Mouse (Mus musculus): Measurements from ENCODE around the gene Dll3. TPM values are rescaled to one million over a fixed set of nuclear protein-coding genes. Genes with fewer than 3 reads are reported as not detected.
"Not testable (repeated sequence)": the region's sequence is repeated elsewhere in the genome, so short reads cannot be mapped to it uniquely, and the experiment has no call there.

The Dll3 gene
- polyA plus RNA-seq, 1 experiment from 2014 or later = 16.3 TPM

DNA sequence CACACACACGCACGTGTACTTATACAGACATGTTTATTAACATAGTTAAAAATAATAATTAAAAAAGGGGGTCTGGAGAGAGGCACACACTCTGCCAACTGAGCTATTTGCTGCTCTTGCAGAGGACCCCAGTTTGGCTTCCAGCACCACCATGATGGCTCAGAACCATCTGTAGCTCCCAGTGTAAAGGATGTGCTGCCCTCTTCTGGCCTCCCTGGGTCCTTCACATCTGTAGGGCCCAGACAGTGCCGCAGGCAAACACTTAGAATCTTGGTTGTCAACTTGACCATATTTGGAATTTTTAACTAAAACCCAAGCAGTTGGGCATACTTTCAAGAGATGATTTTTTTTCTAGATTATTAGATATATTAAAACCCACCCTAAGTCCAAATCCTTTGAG is 53.1 kb downstream of the Dll3 start:
- Histone ChIP-seq H3K27me3 (replicated peaks; ENCODE audit: control insufficient read depth, insufficient read depth, low read length) (no peaks in the 10 kb centered on the region), H3K4me3 (ENCODE audit: low read depth, low read length) (no peak overlapping the region), H3K9ac (ENCODE audit: low read length) (no peak overlapping the region), H3K27ac (ENCODE audit: low read depth, low read length) (no peak overlapping the region), H3K36me3 (ENCODE audit: control insufficient read depth, insufficient read depth, low read length) (no peaks in the 10 kb centered on the region), H3K9me3 (replicated peaks; ENCODE audit: control insufficient read depth, low read length) (no peaks in the 10 kb centered on the region), H3K4me2 (ENCODE audit: low read length) (no peak overlapping the region), H3K4me1 (ENCODE audit: control insufficient read depth, insufficient read depth, low read length) (no peaks in the 10 kb centered on the region)
- ATAC-seq = no peak
- WGBS = 88% methylated on average over 3 of the region's 3 CpGs
- DNase-seq (ENCODE audit: low spot score) = no peak

DNA sequence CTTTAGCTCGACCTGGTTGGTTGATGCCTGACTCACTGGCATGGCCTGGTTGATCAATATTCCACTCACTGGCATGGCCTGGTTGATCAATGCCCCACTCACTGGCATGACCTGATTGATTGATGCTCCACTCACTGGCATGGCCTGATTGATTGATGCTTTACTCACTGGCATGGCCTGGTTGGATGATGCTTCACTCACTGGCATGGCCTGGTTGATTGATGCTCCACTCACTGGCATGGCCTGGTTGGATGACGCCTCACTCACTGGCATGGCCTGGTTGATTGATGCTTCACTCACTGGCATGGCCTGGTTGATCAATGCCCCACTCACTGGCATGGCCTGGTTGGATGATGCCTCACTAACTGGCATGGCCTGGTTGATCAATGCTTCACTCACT is 58.1 kb downstream of the Dll3 start:
- WGBS = 64% methylated on average over 2 of the region's 2 CpGs
- H3K4me2 ChIP-seq (ENCODE audit: low read length); ATAC-seq; H3K36me3 ChIP-seq (ENCODE audit: control insufficient read depth, insufficient read depth, low read length); H3K27me3 ChIP-seq (replicated peaks; ENCODE audit: control insufficient read depth, insufficient read depth, low read length); H3K4me3 ChIP-seq (ENCODE audit: low read depth, low read length); H3K9me3 ChIP-seq (replicated peaks; ENCODE audit: control insufficient read depth, low read length); H3K9ac ChIP-seq (ENCODE audit: low read length); DNase-seq (ENCODE audit: low spot score); H3K27ac ChIP-seq (ENCODE audit: low read depth, low read length); H3K4me1 ChIP-seq (ENCODE audit: control insufficient read depth, insufficient read depth, low read length): not testable (repeated sequence)

Other genes starting within 250 kb of the Dll3 start
- 0.20 and 0.28 TPM in 2 replicates for gene Fcgbp, start 231.0 kb downstream of the Dll3 start, polyA plus RNA-seq (2014; fragmentation: Nextera tagmentation; extraction: Ambion mirVana)
- gene 9530053A07Rik, start 172.8 kb downstream of the Dll3 start, polyA plus RNA-seq (2014; fragmentation: Nextera tagmentation; extraction: Ambion mirVana) = 0.03 and 0.09 TPM in 2 replicates
- 36.0 and 38.3 TPM in 2 replicates for gene Fbl, start 132.5 kb downstream of the Dll3 start, polyA plus RNA-seq (2014; fragmentation: Nextera tagmentation; extraction: Ambion mirVana)
- 9.9 and 13.7 TPM in 2 replicates for gene Dyrk1b, start 122.8 kb downstream of the Dll3 start, polyA plus RNA-seq (2014; fragmentation: Nextera tagmentation; extraction: Ambion mirVana)
- gene Eid2, start 34.4 kb downstream of the Dll3 start, polyA plus RNA-seq (2014; fragmentation: Nextera tagmentation; extraction: Ambion mirVana) = 6.0 and 8.6 TPM in 2 replicates
- gene Eid2b, start 24.5 kb downstream of the Dll3 start, polyA plus RNA-seq (2014; fragmentation: Nextera tagmentation; extraction: Ambion mirVana) = 33.3 and 35.1 TPM in 2 replicates
- 0.22 and 0.23 TPM in 2 replicates for gene Selenov, start 11.1 kb downstream of the Dll3 start, polyA plus RNA-seq (2014; fragmentation: Nextera tagmentation; extraction: Ambion mirVana)
- gene Timm50, start 9.8 kb upstream of the Dll3 start, polyA plus RNA-seq (2014; fragmentation: Nextera tagmentation; extraction: Ambion mirVana) = 163 and 171 TPM in 2 replicates
- 62.6 and 77.8 TPM in 2 replicates for gene Supt5, start 36.5 kb upstream of the Dll3 start, polyA plus RNA-seq (2014; fragmentation: Nextera tagmentation; extraction: Ambion mirVana)
- 539 and 750 TPM in 2 replicates for gene Rps16, start 48.4 kb upstream of the Dll3 start, polyA plus RNA-seq (2014; fragmentation: Nextera tagmentation; extraction: Ambion mirVana)
- 17.7 and 27.5 TPM in 2 replicates for gene Plekhg2, start 70.4 kb upstream of the Dll3 start, polyA plus RNA-seq (2014; fragmentation: Nextera tagmentation; extraction: Ambion mirVana)
- 3.3 and 5.6 TPM in 2 replicates for gene Zfp36, start 78.0 kb upstream of the Dll3 start, polyA plus RNA-seq (2014; fragmentation: Nextera tagmentation; extraction: Ambion mirVana)
- gene Med29, start 90.5 kb upstream of the Dll3 start, polyA plus RNA-seq (2014; fragmentation: Nextera tagmentation; extraction: Ambion mirVana) = 42.3 and 52.9 TPM in 2 replicates
- gene Paf1, start 90.7 kb upstream of the Dll3 start, polyA plus RNA-seq (2014; fragmentation: Nextera tagmentation; extraction: Ambion mirVana) = 59.3 and 73.1 TPM in 2 replicates
- gene Gmfg, start 135.2 kb upstream of the Dll3 start, polyA plus RNA-seq (2014; fragmentation: Nextera tagmentation; extraction: Ambion mirVana) = 3.3 and 4.9 TPM in 2 replicates
- 8.7 and 9.8 TPM in 2 replicates for gene Lrfn1, start 149.7 kb upstream of the Dll3 start, polyA plus RNA-seq (2014; fragmentation: Nextera tagmentation; extraction: Ambion mirVana)
- gene Ifnl2, start 208.2 kb upstream of the Dll3 start, polyA plus RNA-seq (2014; fragmentation: Nextera tagmentation; extraction: Ambion mirVana) = not detected in 2 replicates
- not detected in 2 replicates for gene Ifnl3, start 220.6 kb upstream of the Dll3 start, polyA plus RNA-seq (2014; fragmentation: Nextera tagmentation; extraction: Ambion mirVana)
- gene Sycn, start 238.6 kb upstream of the Dll3 start, polyA plus RNA-seq (2014; fragmentation: Nextera tagmentation; extraction: Ambion mirVana) = not detected in 2 replicates
- gene Nccrp1, start 245.0 kb upstream of the Dll3 start, polyA plus RNA-seq (2014; fragmentation: Nextera tagmentation; extraction: Ambion mirVana) = not detected in 2 replicates

All from forebrain, embryonic 14.5 days (tissue).